Mouse (Mus musculus) adrenal gland, postnatal 25 days (tissue): Measurements from ENCODE around the gene Klhdc8a. TPM values are rescaled to one million over a fixed set of nuclear protein-coding genes. Genes with fewer than 3 reads are reported as not detected.
A peak's percentile ranks its signal among the peaks of the same experiment; 100 is the strongest.

Experiments used
- DNase-seq: peaks from one replicate; pipeline ENCODE4 v3.0.0; 2021; ENCODE audit warnings: mixed read lengths
- total RNA-seq: library from RNA; stranded (reverse); gene quantifications from 2 replicates; pipeline ENCODE4 v1.2.3, GENCODE M21; 2021

Klhdc8a gene
- total RNA-seq, 1 experiment from 2014 or later, result 153 TPM

DNA sequence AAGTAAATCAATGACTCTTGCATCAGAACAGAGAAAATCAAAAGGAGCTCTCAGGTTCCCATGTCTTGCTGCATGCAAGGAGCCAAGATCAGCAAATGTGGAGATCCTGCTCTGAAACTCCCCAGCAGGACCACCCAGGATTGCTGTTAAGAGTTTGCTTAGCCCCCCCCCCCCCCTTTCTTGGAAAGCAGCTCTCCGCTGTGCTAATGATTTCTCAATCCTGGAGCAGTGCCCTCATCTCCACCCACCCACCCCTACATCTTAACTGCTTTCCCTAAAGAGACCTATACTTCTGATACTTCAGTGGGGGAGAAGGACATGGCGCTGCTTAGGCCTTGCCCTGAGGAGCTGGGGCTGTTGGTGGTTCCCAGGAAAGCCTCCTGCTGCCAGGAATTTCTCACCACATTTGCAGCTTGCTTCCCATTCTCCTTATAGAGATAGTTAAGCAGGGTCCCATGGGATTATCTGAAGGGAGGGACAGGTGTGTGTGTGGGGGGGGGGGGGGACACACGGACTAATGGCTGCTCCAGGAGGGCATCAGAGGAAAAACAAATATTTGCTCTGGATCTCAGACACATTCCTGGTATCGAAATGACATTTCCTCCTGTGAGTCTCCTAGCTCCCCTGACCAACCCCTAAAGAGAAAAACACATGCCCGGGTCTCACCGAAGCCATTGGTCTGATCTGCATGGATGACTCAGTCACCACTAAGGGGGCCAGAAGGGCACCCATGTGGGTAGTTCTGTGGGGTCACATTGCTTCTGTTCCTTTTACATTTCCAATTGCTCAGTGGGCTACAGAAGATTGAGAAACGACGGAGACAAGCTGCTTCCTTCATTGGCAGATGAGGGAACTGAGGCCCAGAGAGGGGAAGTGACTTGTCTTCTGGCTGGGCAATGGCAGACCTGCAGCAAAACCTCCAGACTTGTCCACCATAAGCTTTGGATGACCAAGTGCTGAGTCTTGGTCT is 19.8 kb downstream of the Klhdc8a start:
- DNase-seq, result no peak

DNA sequence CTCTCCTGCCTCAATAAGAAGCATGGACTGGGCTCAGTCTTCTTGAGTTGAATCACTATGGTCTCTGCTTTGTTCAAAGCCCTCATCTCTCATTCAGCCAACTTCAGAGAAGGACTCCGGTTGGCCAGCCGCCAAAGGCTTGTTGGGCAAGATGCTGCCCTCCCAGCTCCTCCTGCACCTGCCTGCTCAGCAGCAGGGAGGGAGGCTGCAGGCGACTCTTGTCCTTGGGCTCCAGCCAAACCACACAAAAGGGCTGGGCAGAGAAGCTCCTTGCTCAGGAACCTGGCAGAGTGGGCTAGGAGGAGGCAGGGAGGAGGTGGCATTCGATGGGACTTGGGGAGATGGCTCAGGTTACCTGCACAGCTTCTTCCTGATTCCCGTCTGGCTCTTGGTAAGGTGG is 20.8 kb downstream of the Klhdc8a start:
- DNase-seq, result peak; percentile 75

DNA sequence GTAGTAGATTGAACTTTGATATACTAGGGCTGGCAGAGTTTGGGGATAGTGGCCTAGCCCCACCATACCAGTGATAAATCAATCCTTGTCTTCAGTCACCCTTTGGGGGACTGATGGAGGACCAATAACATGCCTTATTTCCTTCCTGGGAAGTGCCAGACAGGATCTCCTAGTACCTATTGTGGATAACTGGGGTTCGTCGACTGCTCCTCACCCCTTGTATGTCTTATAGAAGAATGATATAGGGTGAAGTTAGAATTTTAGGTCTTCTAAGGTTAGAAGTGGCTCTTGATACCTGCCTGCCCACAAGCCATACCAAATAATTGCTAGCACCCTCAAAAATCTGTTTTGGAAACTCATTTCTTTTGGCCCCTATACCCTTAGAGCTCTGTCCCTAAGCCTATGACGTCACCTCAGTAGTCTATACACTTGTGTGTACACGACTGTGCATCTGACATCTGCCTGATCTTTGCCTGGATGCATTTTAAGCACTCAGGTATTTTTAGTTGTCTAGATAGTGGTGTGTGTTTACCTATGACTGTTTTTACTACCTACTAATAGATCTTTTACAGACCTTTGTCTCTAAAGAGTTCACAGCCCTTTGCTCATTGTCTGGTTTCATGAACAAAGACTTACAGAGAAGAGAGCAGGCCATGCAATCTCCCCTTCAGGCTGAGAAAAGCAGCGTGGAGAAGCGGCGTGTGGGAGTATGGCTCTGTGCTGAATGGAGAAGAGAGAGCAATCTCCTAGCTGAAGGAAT is 23.6 kb downstream of the Klhdc8a start:
- no peak for DNase-seq

DNA sequence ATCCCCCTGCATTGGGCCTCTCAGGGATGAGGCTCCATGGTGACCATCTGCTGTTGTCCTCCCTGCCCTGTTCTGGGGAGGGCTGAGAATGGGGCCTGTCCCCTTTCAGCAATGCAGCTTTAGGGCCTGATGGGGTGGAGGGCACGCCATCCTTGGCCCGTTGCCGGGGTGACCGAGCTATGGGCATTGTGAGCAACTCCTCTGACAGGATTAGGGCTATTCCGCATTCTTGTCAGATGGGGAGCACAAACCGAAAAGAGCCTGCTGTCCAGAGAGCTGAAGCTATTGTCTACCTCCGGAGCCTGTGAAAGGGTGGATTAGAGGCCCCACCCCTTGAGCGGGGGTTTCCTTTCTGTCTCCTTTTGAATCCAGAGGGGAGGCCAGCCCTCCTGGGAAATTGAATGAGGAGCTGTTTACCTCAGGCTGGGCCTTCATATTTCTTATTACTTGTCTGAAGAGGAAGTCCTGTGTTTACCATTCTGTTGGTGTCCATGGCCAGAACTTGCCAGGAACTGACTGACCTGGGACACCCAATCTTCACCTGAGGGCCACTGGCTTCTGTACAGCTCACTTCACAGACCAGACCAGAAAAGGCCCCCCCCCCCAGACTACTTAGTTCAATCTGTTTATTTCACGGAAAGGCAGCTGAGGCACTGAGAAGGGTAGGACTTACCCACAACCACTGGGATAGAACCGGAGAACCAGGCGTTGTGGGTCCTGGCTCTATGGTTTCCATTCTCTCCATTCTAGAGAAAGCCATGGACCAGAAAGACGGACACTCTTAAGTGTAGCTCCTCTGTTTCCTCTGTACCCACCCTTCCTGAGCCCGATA is 24.5 kb downstream of the Klhdc8a start:
- DNase-seq, result no peak

DNA sequence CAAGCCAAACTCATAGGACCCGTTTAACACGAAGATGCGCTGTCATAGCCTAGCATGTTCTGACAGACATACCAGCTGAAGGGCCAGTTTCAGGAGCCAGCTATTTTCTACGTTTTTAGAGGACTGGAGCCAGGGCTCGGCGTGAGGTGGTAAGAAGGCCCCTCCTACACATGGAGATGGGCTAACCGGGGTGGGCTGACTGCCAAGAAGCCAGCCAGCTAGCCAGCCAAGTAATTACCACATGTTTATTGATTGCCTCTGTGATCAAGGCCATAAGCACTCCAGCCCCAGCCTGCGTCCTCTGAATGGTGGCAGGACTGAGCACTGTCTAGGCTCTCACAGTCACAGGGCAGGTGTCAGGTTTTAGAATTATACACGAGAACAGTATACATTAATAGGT is 28.4 kb downstream of the Klhdc8a start:
- DNase-seq, result no peak

DNA sequence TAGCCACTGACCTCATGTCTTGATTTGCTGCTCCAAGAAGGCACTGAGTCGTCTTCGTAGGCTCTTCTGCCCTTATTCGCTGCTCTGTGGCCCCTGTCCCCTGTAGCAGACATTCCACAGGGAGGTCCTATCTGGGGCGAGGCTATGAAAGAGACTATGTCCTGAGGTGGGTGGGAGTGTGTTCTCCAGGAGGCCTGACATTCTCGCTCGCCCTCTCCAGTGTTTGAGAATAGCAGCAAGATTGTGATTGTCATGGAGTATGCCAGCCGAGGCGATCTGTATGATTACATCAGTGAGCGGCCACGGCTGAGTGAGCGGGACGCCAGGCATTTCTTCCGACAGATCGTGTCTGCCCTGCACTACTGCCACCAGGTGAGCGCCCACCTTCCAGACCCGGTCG is 29.1 kb downstream of the Klhdc8a start:
- DNase-seq, result no peak

DNA sequence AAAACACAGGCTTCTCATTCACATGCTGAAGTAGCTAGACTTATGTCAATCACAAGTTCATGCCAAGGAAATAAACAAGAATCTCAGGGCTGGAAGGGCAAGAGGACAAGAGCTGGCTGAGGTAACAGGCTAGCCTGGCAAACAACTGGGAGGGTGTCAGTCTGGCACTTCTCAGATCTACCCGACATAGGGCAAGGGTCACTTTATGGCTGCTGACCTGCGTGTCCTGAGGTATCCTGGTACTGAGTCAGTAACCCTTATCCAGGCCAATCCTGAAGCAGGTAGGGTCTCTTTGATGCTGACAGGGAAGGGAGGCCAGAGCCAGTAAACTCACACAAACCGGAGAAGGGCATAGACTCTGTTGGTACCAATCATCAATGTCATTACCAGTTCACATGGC is 30.1 kb downstream of the Klhdc8a start:
- no peak for DNase-seq

DNA sequence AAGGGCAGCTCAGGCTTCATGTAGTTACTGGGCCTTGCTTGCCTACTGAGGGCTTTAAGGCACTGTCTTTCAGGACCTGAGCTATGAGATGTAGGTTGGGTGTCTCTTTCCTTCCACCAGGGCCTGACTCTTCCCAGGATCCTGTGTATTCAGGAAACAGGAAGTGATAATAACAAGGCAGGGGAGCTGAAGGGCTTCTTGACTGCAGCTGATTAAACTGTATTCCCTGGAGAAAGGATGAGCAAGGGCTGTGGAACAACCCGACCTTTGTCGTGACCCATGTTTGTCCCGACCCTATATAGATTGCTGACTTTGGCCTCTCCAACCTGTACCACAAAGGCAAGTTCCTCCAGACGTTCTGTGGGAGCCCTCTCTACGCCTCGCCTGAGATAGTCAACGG is 31.2 kb downstream of the Klhdc8a start:
- DNase-seq, result no peak

DNA sequence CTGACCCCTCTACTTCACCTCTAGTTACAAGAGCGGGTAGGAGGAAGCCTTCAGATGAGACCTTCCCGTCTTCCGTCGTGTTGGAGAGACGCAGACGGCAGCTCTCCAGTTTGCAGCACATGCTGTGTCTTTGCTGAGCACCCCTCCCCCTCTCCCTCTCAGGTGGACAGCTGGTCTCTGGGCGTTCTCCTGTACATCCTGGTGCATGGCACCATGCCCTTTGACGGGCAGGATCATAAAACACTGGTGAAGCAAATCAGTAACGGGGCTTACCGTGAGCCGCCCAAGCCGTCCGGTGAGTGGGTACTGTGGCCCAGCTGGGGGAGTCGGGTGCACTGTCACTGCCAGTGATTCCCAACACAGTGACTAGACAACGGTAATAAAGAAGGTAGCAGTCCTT is 32.0 kb downstream of the Klhdc8a start:
- DNase-seq, result no peak

DNA sequence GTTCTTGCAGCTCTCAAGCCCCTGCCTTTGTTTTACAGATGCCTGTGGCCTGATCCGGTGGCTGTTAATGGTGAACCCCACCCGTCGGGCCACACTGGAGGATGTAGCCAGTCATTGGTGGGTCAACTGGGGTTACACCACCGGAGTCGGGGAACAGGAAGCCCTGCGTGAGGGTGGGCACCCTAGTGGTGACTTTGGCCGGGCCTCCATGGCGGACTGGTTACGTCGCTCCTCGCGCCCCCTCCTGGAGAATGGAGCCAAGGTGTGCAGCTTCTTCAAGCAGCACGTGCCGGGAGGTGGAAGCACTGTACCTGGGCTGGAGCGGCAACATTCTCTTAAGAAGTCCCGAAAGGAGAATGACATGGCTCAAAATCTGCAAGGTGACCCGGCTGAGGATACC is 32.9 kb downstream of the Klhdc8a start:
- DNase-seq, result no peak

DNA sequence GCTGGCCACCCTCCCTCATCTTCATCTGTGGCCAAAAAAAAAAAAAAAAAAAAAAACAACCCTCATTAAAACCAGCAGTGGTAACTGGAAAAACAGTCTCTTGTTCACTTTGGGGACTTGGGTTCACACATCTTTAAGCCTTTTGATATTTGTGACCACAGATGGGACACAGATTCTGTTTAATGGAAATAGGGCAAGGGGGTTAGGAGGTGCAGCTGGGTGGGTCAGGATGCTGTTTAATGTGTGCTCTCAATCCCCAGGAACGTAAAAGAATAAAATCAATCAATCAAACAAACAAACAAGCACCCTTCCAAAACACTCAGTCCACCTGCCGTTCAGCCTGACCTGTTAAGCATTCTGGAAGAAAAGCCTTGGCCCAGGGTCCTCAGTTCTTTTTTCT is 34.8 kb downstream of the Klhdc8a start:
- no peak for DNase-seq

DNA sequence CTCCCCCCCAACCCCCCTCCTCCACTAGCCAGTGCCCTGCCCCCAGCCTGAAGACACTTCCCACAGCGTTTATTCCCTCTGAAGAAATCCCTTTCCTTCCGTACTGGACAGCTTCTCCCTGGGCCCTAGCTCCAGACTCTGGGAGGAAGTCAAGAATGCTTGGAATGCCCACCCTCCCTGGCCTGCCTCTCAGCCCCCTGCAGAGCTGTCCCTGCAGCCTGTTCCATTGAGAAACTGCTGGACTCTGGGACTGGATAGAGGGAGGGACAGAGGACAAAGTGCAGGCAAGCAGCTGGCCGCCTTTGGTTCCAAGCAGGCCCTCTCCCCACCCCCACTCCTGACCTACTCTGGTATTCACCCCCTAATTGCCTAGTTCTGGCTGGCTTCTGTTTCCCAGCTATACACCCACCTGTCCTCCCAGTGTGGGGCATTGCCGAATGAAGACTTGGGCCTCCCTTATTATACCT is 35.3 kb downstream of the Klhdc8a start:
- peak; percentile 20 for DNase-seq

DNA sequence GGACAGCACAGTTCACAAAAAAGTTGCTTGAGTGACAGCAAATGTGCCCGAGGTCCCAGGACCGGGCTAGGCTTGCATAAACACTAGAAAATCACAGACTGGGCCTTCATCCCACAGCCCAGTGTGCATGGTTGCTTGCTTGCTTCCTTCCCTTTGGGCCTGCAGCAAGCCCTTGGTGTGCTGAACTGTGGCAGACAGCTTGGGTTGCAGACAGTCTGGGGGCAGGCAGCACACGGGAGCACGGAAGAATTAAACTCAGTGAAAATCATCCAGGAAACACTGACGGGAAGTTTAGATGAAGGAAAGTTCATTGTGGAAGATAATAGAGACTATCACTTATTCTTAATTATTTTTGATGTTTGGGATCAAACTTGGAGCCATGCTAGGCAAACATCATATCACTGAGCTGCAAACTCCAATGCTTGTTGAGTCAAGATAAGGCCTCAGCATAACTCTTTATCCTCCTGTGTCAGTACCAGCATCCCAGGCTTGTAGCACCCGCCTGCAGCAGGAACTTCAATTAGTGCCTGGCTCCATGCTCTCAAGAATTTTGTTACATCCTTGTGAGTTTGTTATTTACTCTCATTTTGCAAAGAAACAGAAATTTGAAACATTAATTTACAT is 35.9 kb downstream of the Klhdc8a start:
- DNase-seq, result no peak

DNA sequence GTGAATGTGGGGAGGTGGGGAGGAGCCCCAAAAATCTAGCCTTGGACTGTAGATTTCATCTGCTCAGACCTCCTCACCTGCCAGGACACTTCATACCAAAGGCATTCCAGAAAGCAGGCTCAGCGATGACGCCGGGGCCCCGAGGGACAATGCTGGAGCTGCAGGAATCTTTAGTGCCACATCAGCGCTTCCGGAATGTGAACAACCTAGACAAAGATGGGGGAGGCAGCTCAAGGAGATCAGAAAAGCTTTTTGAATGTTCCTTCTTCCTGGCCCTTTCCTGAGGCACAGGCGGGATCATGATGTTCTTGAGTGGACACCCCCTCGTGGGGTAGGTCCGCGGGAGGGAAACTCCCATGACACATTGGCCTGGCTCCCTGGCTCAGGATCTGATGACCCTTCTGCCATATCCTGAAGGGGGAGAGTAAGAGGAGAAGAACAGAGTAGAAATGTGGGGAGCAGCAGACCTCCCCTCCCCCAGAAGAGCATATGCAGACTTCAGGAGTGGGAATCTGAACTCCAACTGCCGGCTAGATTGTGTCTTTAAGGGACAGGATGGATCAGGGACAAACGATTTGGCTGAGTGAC is 37.0 kb downstream of the Klhdc8a start:
- DNase-seq, result no peak

DNA sequence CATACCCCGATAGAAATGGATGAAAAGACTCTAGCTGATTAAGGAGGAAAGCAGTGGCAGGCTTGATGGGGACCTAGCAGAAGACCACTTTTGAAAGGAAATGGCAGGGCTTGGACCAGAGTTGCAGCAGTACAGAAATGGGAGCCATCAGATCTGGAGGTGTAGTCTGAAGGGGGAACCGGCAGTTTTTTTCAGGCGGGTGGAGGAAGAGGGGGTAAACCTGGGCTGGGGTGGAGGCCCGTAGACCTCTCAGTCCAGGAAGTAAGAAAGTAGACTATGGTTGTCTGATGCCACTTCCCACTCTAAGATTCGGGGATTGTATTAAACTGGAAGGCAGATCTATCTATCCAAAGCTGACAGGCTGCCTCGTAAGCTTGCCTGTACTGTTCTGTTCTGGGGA is 38.5 kb downstream of the Klhdc8a start:
- DNase-seq, result no peak

DNA sequence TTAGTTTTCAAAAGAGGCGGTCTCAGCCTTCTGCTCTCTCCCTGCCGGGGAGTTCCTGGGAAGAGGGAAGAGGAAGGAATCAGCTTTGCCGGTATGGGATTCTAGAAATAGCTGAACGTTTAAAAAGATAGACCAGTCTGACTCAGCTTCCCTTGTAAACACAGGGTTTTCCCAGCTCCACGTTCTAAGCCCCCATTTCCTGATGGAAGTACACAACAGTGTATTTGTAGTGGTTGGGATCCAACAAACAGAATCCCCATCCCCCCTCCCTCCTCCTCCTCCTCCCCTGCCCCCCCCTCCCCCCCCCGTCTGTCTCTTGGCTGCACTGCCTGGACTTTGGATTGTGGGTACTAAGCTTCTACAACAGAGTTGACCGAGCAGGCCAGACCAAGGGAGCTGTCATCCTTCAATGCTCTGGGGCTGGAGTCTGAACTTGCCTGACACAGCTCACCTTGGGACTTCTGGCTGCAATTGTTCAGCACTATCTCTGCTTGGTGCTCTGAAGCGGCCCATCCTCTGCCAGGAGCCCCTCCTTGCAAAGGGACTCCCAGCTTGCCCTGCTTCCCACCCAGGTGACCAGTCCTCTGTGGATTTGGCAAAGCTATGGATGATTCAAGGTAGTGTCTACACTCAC is 39.7 kb downstream of the Klhdc8a start:
- DNase-seq, result no peak

DNA sequence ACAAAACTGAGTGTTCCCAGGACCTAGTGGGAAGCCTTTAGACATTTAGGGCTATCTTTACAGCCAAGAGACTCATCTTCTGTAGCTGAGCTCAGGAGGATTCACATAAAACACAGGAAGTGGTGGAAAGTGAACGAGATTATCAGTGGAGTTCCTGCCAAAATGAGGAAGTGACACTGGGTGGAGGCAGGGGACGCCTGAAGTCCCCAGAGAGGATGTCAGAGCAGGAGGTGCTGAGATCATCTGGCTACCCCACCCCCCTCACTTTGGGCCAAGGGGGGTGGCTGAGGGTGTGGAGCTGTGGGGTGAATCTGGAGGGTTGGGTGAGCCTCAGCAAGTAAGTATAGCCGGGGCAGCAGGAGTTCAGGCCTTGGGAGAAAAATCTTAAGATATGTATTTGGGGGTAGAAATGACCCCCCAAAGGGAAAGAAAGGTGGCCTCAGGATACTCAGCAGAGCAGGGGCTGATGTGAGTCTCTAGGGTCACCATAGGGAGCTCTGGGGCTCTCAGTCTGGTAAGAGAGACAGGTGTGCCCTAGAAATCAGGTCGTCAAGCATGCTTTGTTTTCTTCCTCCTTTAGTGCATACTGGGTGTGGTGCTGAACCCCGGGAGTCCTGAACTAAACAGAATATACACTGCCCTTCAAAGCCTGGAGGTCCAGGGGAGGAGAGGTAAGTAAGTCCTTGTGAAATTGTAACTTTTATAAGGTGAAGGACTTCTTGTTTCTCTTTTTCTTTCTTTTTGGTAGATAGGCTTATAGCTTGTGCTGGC is 43.5 kb downstream of the Klhdc8a start:
- DNase-seq, result peak; percentile 27

DNA sequence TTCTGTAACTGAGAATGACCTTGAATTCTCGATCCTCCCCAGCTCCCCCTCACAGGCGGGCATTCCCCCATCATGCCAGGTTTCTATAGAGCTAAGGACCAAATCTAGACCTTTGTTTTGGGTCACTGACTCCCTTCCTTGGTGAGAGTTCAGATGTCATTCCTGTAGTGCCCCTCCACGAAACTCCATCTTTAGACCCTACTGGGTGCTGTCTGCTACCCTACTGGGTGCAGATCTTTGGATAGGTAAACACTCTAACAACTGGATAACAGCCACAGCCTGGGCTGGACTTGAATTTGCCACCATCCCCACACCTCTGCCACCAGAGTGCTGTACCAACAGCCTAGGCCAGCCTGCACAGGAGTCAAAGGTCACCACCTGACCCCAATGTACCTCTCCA is 44.1 kb downstream of the Klhdc8a start:
- DNase-seq, result no peak

DNA sequence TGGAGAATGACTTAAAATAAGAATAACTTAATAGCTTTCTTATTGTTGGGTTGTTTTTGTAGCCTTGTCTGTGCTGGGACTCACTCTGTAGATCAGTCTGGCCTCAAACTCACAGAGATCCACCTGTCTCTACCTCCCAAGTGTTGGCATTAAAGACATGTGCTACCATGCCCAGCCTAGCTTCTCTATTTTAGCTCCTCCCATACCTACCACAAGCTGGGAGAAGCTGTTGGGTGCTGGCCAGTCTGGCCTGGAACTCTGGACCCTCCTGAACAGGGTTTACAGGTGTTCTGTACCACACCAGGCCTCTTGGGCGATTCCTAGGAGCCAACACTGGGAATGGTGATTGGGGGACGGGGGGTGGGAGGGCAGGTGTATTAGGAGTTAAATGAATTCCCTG is 44.8 kb downstream of the Klhdc8a start:
- no peak for DNase-seq

DNA sequence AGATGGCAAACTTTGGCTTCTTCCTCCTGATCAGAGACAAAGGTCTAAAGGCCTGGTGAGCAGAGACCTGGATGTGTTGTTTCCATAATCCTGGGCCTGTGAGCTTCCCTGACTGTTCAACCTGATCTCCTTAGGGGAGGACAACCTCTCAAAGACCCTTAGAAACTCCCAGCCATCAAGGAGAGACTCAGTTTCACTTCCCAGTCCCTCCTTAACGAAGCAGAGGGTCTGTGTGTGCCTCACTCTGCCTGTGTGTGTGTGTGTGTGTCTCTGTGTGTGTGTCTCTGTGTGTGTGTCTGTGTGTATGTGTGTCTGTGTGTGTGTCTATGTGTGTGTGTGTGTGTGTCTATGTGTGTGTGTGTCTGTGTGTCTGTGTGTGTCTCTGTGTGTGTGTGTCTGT is 45.2 kb downstream of the Klhdc8a start:
- no peak for DNase-seq
